Mouse (Mus musculus): ENCODE results near the gene Uaca.

- TF ChIP-seq CTCF (IDR thresholded peaks at IDR 0.05; ENCODE audit: low read depth, low read length) (no peak), TAL1 (conservative IDR thresholded peaks at IDR 0.05; ENCODE audit: low read depth, low read length) (no peak), GATA1 (IDR thresholded peaks at IDR 0.05; ENCODE audit: borderline replicate concordance, low read length) (no peak), POLR2AphosphoS5 (IDR thresholded peaks at IDR 0.05; ENCODE audit: insufficient replicate concordance, low read depth, low read length) (no peak), GATA2 (IDR thresholded peaks at IDR 0.05; ENCODE audit: borderline replicate concordance, low read depth, low read length) (no peak)
Measured at GRCm38 (mm10) chr9:60799061-60799460, 4.7 kb downstream of the Uaca start.
